Mouse (Mus musculus) ES-Bruce4 (cell line): ENCODE results near the gene Ubap2l.

Experiments used
- CTCF ChIP-seq: IDR thresholded peaks from one replicate; pipeline ENCODE4 v1.8.1; 2011; ENCODE audit warnings: low read depth, low read length
- EP300 ChIP-seq: IDR thresholded peaks from 2 replicates; pipeline ENCODE4 v1.6.1; 2011; ENCODE audit warnings: low read depth, low read length; ENCODE audit not compliant: insufficient read depth
- POLR2A ChIP-seq: IDR thresholded peaks from one replicate; pipeline ENCODE4 v1.8.1; 2011; ENCODE audit warnings: low read length; ENCODE audit not compliant: insufficient read depth

DNA sequence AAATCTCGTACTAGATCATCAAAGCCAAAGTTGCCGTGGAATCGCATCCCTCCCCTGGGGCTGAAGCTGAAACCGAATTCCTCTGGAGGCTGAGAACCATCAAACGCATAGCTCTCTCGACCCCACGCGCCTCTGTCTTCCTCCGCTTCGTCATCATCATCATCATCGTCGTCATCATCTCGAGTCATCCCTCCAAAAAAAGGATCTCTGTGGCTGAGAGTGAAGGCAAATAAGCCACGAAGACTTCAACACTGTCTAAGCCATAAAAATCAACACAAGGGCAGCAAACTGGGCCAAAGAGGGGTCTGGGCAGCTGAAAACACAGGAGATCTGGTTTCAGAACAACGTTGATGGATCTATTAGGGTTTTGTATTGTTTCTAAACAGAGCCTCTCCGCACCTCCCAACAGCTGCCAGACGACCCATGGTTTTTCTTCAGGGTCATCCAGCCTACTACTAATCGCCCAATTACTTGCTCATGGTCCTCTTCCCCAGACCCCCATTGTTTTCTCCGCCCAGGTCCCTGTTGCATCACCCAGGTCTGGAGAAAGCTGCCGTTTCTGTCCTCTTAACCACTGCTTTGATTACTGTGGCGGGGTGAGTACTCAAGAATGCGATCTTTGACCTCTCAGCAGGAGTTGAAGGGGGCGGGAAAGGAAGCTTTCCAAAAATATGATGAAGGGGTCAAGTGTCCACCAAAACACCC lies 54.5 kb downstream of the Ubap2l start:
- TF ChIP-seq EP300: no peak
- TF ChIP-seq CTCF: no peak
- TF ChIP-seq POLR2A: no peak
